Mouse (Mus musculus) right cerebral cortex, postnatal 25 days (tissue): ENCODE measurements around the gene A130010J15Rik.

ENCODE experiments used
- DNase-seq: peaks from one replicate; pipeline ENCODE4 v3.0.0; 2022

Gene A130010J15Rik

DNA sequence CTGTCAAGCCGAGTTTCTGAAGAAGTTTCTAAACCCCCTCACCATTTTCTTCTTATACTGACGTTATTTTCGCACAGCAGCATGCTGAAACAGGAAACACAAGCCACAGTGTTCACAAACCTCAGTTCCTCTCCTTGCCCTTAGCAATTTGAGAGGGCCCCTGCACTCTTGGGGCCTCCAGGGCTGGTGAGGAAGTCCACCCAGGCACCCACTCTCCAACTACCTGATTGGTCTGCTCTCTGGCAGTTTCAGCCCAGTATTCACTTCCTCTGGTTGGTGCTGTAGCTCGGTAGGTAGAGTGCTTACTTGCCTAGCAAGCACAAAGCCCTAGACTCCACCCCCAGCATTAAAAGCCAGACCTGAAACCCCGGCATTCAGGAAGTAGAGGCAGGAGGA, 33.5 kb downstream of the A130010J15Rik start, which contains the start of gene Traf3ip3:
TSS of gene Traf3ip3 (minus strand) at position 321 of the 396 bp plus-strand sequence.
- DNase-seq = no peak

DNA sequence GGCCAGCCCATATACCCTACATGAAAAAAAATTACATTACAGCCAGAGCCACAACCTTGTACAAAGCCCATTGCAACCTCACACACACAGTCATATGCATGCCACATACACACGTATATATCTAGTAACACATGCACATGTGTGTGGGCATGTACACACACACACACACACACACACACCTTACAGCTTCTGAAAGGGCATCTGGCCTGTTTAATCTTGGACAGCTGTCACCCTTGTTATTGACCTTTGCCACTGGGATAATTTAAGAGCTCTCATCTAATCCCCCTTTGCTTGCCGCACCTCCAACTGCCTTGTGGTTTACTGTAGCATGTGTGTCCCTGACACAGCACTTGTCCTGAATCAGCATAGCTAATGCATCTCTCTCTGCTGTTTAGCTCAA, 36.0 kb downstream of the A130010J15Rik start:
- DNase-seq = no peak

DNA sequence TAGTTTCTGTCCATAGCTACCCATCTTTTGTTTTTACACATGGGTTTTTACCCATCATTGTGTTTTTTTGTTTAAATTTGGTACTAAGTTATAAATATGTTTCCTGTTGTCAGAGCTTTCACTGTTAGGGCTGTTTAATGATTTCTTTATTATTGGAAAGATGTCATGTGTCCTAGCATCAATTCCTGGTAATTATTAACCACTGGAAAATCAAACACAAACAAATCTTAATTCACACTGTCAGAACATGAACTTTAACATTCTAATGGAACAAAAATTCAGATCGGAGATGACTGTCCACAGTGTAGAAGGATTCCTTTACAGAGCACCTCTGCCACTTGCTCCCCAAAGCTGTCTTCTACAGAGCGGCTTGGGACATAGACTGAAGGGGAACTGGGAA, 37.6 kb downstream of the A130010J15Rik start:
- no peak for DNase-seq

DNA sequence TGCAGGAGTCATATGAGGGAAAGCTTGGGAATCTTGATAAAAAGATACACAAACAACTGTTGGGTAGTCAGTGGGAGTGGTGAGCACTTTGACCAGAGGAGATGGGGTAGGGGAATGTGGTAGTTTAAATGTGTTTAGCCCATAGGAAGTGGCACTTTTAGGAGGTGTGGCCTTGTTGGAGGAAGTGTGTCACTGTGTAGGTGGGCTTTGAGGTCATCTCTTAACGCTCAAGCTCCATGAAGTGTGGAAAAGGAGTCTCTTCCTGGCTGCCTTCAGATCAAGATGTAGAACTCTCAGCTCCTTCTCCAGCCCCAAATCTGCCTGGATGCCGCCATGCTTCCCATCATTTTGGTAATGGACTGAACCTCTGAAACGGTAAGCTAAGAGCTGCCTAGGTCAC, 39.7 kb downstream of the A130010J15Rik start, which contains the start of gene Lamb3:
TSS of gene Lamb3 (plus strand) at position 197 of the 400 bp plus-strand sequence.
- no peak for DNase-seq

DNA sequence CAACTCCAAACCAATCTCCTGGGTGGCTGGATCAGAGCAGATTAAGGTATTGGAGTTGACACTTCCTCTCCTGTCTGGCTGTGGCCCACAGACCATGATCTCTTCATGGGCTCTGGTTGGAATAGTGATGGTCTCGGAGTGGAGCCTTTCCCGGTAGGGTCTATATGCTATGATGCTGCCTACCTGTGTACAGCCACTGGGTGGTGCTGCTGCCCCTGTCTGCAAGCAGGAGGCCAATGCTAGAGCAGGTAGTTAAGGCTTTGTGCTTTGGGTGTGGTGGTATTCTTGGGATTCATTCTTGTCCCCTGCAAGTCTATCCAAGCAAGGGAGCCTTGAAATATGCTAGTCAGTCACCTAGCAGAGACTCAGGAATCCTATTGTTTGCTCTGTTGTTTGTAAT, 40.3 kb downstream of the A130010J15Rik start:
- DNase-seq = peak; percentile 40

DNA sequence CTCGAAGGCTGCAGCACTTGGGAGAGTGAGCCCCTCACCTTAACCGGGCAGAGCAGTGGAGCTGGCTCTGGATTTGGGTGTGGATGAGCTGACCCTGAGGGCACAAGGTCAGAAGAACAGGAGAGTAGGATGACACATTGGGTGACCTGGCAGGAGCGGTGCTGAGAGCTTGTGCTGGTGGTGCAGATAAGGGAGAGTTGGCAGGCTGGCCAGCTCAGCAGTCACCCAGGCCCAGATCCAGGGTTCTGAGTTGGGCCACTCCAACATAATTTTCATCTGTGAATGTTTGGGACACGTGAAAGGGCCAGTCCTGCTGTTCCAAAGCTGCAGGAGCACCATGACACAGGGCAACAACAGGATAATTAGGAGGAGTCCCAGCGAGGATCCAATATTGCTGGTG, 43.5 kb downstream of the A130010J15Rik start:
- no peak for DNase-seq

DNA sequence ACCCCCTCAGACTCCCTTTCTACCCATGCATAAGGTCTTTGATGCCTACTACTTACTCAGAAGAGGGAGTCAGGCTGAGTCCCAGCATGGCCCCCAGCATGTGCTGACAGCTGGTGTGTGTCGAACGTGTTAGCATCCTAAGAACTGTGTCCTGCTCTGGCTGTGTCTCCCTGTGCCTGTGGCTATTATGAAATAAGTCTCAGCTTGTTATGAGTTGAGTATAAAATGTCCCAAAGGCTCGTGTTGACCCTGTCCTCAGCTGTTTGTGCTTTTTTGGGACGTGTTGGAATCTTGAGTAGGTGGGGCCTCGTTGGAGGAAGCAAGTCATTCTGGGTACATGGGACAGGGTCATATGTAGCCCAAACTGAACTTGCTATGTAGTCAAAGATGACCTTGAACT, 46.2 kb downstream of the A130010J15Rik start:
- no peak for DNase-seq

DNA sequence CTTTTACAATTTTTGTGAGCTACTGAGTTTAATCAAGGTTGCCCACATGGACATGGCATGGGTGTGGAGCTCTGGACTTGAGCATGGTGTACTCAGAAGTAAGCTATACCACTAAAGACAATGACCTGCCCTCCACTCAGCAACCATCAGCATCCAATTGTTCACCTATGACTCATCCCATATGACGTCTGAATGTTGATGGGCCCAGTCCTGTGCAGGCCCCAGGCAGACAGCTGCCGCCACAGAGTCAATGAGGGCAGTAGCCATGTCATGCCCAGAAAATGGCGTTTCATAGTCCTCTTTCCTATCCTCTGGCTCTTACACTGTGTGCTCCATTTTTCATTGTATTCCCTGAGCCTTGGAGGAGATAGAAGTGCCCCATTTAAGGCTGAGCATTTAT, 48.2 kb downstream of the A130010J15Rik start:
- no peak for DNase-seq

DNA sequence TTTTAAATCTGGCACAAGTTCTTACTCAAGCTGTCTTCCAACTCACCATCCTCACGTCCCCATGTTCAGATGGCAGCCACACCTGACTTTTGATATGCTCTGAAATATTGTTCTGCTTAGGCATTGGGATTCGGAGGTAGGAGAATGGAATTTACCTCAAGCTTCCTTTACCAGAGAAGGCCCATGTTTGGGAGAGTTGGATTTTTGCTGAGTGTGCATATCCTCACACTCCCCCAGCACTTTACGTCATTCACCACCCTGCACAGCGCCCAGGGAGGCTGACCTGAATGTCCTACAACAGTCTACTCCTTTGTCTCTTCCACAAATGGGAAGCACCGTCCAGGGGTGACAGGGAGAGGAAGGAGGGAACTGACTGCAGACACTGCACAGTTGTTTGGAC, 52.6 kb downstream of the A130010J15Rik start:
- DNase-seq = no peak

DNA sequence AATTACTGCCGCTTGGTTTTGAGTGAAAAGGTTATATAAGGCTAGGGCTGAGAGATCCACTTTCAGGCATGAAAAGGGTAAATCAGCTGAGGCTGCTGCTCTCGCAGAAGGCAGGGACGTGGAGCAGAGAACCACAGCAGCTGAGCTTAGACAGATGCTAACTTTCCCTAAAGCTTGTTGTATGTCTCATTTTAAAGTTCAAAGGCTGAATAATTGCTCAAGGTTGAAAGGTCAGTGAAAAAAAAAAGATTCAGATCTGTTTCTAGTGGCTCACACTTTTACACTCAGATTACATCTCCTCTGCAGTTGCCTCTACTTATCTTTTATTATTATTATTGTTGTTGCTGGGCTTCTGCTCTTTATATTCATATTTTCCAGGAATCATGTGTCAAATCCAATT, 57.7 kb downstream of the A130010J15Rik start:
- DNase-seq = no peak

DNA sequence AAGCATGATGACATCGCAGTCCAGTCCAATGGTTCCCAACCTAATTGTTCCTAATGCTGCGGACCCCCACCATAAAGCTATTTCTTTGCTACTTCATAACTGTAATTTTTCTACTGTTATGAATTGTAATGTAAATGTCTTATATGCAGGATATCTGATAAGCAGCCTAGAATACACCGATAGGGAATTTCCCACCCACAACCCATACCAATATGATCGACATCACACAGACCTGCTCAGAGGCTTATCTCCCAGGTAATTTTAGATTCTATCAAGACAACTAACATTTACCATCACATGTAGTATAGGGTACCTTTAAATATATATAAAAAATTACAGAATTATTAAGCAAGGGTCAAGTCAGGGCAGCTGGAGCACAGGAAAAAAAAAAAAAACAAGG, 58.3 kb downstream of the A130010J15Rik start:
- no peak for DNase-seq

DNA sequence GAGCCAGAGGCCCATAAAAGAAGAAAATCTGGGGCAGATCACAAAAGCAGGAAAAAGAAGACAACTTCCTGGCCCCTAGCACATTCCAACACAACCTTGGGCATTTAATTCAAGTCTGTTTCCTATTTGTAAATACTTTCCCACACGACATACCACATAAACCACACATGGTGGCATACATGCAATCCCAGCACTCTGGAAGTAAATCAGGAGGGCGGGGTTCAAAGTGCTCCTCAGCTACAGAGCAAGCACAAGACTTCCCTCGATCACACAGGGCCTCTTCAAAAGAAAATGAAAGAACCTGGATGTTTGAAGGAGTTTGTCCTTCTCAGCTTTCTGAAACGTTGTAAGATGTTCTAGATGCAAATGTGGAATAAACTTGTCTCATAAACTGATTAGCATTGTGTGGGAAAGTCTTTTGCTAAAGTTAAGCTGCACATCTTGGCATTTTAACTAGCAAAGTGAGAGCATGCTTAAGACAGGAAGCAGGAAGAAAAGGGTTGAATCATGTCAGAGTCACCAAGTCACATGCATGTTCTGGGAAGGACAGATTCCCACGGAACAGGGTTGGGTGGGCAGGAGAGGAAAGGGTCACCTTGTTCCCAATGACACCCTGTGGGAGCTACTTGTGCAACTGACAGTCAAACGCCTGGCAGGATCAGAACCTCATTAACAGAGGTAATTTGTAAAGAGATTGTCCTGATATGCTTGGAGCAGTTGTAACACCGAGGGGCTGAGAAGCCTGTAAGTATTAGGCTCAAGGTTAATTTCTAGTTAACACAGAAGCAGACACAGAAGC, 59.1 kb downstream of the A130010J15Rik start:
- no peak for DNase-seq
